Mouse (Mus musculus): ENCODE results near the gene Wasf2.

Gene Wasf2

GRCm38 (mm10) chr4:133155006-133155405, 24.7 kb downstream of the Wasf2 start:
- Histone ChIP-seq H3K4me1 (replicated peaks; ENCODE audit: low read depth, low read length) (peaks cover 48% of the 10 kb centered on the region), H3K36me3 (ENCODE audit: insufficient read depth, low read length) (peaks cover 33% of the 10 kb centered on the region), H3K9me3 (ENCODE audit: low read length) (no peaks in the 10 kb centered on the region), H3K4me3 (replicated peaks; ENCODE audit: low read length) (no peak overlapping the region), H3K27me3 (ENCODE audit: insufficient read depth, low read length) (no peaks in the 10 kb centered on the region)
- TF ChIP-seq POU5F1 (IDR thresholded peaks at IDR 0.05; ENCODE audit: borderline replicate concordance, low read length) (no peak), NANOG (IDR thresholded peaks at IDR 0.05; ENCODE audit: borderline replicate concordance, low read length) (no peak), CTCF (conservative IDR thresholded peaks at IDR 0.05; ENCODE audit: low read length) (no peak)

DNA sequence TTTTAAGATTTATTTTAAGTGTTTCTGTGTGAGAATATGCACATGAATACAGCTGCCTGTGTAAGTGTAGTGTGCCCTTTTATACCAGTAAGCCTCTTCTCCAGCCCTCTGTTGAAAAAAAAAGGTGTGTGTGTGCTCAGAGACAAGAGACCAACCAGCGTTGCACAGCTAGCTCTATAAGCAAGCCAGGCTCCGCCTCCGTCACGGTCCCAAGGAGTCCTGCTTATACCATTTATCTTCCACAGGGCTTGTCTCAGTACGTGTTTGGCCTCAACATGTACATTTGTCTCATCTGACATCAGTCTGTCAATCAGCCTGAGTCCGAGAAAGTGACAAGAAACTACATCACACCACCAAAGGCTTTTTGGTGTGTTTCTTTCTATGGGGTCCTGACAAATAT, 25.4 kb downstream of the Wasf2 start:
- Histone ChIP-seq H3K9me3 (ENCODE audit: low read length) (no peaks in the 10 kb centered on the region), H3K36me3 (ENCODE audit: insufficient read depth, low read length) (peaks cover 40% of the 10 kb centered on the region), H3K4me3 (replicated peaks; ENCODE audit: low read length) (no peak overlapping the region), H3K27me3 (ENCODE audit: insufficient read depth, low read length) (no peaks in the 10 kb centered on the region), H3K4me1 (replicated peaks; ENCODE audit: low read depth, low read length) (peaks cover 54% of the 10 kb centered on the region)
- no peak for TF ChIP-seq NANOG (IDR thresholded peaks at IDR 0.05; ENCODE audit: borderline replicate concordance, low read length)
- no peak for TF ChIP-seq POU5F1 (IDR thresholded peaks at IDR 0.05; ENCODE audit: borderline replicate concordance, low read length)
- TF ChIP-seq CTCF (conservative IDR thresholded peaks at IDR 0.05; ENCODE audit: low read length), result no peak

- Histone ChIP-seq H3K4me3 (replicated peaks; ENCODE audit: low read length) (no peak overlapping the region), H3K27me3 (ENCODE audit: insufficient read depth, low read length) (no peaks in the 10 kb centered on the region), H3K36me3 (ENCODE audit: insufficient read depth, low read length) (peaks cover 46% of the 10 kb centered on the region), H3K4me1 (replicated peaks; ENCODE audit: low read depth, low read length) (peaks cover 59% of the 10 kb centered on the region), H3K9me3 (ENCODE audit: low read length) (no peaks in the 10 kb centered on the region)
- TF ChIP-seq NANOG (IDR thresholded peaks at IDR 0.05; ENCODE audit: borderline replicate concordance, low read length) (no peak), POU5F1 (IDR thresholded peaks at IDR 0.05; ENCODE audit: borderline replicate concordance, low read length) (no peak), CTCF (conservative IDR thresholded peaks at IDR 0.05; ENCODE audit: low read length) (no peak)
Observed at GRCm38 (mm10) chr4:133156422-133156821, 26.1 kb downstream of the Wasf2 start.

GRCm38 (mm10) chr4:133156831-133157230, 26.5 kb downstream of the Wasf2 start:
- Histone ChIP-seq H3K9me3 (ENCODE audit: low read length) (no peaks in the 10 kb centered on the region), H3K27me3 (ENCODE audit: insufficient read depth, low read length) (no peaks in the 10 kb centered on the region), H3K4me3 (replicated peaks; ENCODE audit: low read length) (no peak overlapping the region), H3K36me3 (ENCODE audit: insufficient read depth, low read length) (peaks cover 46% of the 10 kb centered on the region), H3K4me1 (replicated peaks; ENCODE audit: low read depth, low read length) (peaks cover 59% of the 10 kb centered on the region)
- no peak for TF ChIP-seq NANOG (IDR thresholded peaks at IDR 0.05; ENCODE audit: borderline replicate concordance, low read length)
- no peak for TF ChIP-seq POU5F1 (IDR thresholded peaks at IDR 0.05; ENCODE audit: borderline replicate concordance, low read length)
- TF ChIP-seq CTCF (conservative IDR thresholded peaks at IDR 0.05; ENCODE audit: low read length), result no peak

DNA sequence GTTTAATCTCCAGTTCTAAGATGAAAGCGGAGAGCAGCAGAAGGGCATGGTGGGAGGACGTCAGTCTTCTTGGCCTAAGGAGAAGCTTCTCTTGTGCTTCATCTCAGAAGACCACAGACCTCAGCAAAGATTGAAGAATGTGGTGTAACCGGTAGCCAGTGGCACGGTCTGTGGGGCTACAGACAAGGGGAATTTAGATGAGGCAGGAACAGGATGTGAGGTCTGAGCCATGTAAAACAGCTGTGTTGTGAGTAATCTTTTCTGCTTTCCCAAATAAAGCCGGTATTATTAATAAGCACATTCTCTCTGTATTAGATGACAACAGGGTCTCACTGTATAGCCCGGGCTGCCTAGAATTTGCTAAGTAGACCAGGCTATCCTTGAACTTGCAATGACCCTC, 28.8 kb downstream of the Wasf2 start:
- TF ChIP-seq NANOG (IDR thresholded peaks at IDR 0.05; ENCODE audit: borderline replicate concordance, low read length) (no peak), POU5F1 (IDR thresholded peaks at IDR 0.05; ENCODE audit: borderline replicate concordance, low read length) (no peak), CTCF (conservative IDR thresholded peaks at IDR 0.05; ENCODE audit: low read length) (no peak)
- no peak overlapping the region for H3K4me3 ChIP-seq (replicated peaks; ENCODE audit: low read length)
- no peaks in the 10 kb centered on the region for H3K9me3 ChIP-seq (ENCODE audit: low read length)
- no peaks in the 10 kb centered on the region for H3K27me3 ChIP-seq (ENCODE audit: insufficient read depth, low read length)
- H3K36me3 ChIP-seq (ENCODE audit: insufficient read depth, low read length), result peaks cover 56% of the 10 kb centered on the region
- peaks cover 52% of the 10 kb centered on the region for H3K4me1 ChIP-seq (replicated peaks; ENCODE audit: low read depth, low read length)

DNA sequence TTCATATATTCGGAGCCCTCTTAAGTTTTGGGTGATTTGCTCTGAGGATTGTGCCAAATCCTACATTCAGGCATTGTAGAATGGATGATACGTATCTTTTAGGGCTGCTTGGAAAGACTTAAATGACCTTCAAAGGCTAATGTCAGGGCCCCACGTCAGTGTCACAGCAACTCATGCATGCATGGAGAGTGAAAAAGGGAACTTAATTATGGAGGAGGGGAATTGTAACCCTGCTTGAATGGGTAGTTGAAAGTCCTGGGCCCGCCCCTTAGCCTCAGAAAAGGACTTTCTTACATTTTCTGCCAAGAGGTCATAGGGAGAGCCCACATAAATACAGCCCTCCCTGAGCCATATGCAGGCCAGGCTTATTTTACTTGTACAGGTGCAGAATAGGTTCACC, 29.3 kb downstream of the Wasf2 start:
- H3K4me3 ChIP-seq (replicated peaks; ENCODE audit: low read length), result no peak overlapping the region
- no peaks in the 10 kb centered on the region for H3K9me3 ChIP-seq (ENCODE audit: low read length)
- TF ChIP-seq POU5F1 (IDR thresholded peaks at IDR 0.05; ENCODE audit: borderline replicate concordance, low read length), result no peak
- TF ChIP-seq NANOG (IDR thresholded peaks at IDR 0.05; ENCODE audit: borderline replicate concordance, low read length), result no peak
- TF ChIP-seq CTCF (conservative IDR thresholded peaks at IDR 0.05; ENCODE audit: low read length), result no peak
- H3K4me1 ChIP-seq (replicated peaks; ENCODE audit: low read depth, low read length), result peaks cover 56% of the 10 kb centered on the region
- no peaks in the 10 kb centered on the region for H3K27me3 ChIP-seq (ENCODE audit: insufficient read depth, low read length)
- H3K36me3 ChIP-seq (ENCODE audit: insufficient read depth, low read length), result peaks cover 60% of the 10 kb centered on the region

GRCm38 (mm10) chr4:133160211-133160610, 29.9 kb downstream of the Wasf2 start:
- peaks cover 61% of the 10 kb centered on the region for H3K4me1 ChIP-seq (replicated peaks; ENCODE audit: low read depth, low read length)
- H3K36me3 ChIP-seq (ENCODE audit: insufficient read depth, low read length), result peaks cover 66% of the 10 kb centered on the region
- H3K27me3 ChIP-seq (ENCODE audit: insufficient read depth, low read length), result no peaks in the 10 kb centered on the region
- no peak overlapping the region for H3K4me3 ChIP-seq (replicated peaks; ENCODE audit: low read length)
- H3K9me3 ChIP-seq (ENCODE audit: low read length), result no peaks in the 10 kb centered on the region
- no peak for TF ChIP-seq POU5F1 (IDR thresholded peaks at IDR 0.05; ENCODE audit: borderline replicate concordance, low read length)
- TF ChIP-seq CTCF (conservative IDR thresholded peaks at IDR 0.05; ENCODE audit: low read length), result no peak
- TF ChIP-seq NANOG (IDR thresholded peaks at IDR 0.05; ENCODE audit: borderline replicate concordance, low read length), result no peak

- no peaks in the 10 kb centered on the region for H3K27me3 ChIP-seq (ENCODE audit: insufficient read depth, low read length)
- peaks cover 65% of the 10 kb centered on the region for H3K36me3 ChIP-seq (ENCODE audit: insufficient read depth, low read length)
- no peak overlapping the region for H3K4me3 ChIP-seq (replicated peaks; ENCODE audit: low read length)
- no peaks in the 10 kb centered on the region for H3K9me3 ChIP-seq (ENCODE audit: low read length)
- TF ChIP-seq POU5F1 (IDR thresholded peaks at IDR 0.05; ENCODE audit: borderline replicate concordance, low read length) (no peak), NANOG (IDR thresholded peaks at IDR 0.05; ENCODE audit: borderline replicate concordance, low read length) (no peak), CTCF (conservative IDR thresholded peaks at IDR 0.05; ENCODE audit: low read length) (no peak)
- peaks cover 63% of the 10 kb centered on the region for H3K4me1 ChIP-seq (replicated peaks; ENCODE audit: low read depth, low read length)
Observed at GRCm38 (mm10) chr4:133160821-133161220, 30.5 kb downstream of the Wasf2 start.

GRCm38 (mm10) chr4:133162196-133162595, 31.9 kb downstream of the Wasf2 start:
- Histone ChIP-seq H3K27me3 (ENCODE audit: insufficient read depth, low read length) (no peaks in the 10 kb centered on the region), H3K4me3 (replicated peaks; ENCODE audit: low read length) (no peak overlapping the region), H3K36me3 (ENCODE audit: insufficient read depth, low read length) (peaks cover 66% of the 10 kb centered on the region), H3K4me1 (replicated peaks; ENCODE audit: low read depth, low read length) (peaks cover 65% of the 10 kb centered on the region), H3K9me3 (ENCODE audit: low read length) (no peaks in the 10 kb centered on the region)
- no peak for TF ChIP-seq NANOG (IDR thresholded peaks at IDR 0.05; ENCODE audit: borderline replicate concordance, low read length)
- no peak for TF ChIP-seq CTCF (conservative IDR thresholded peaks at IDR 0.05; ENCODE audit: low read length)
- no peak for TF ChIP-seq POU5F1 (IDR thresholded peaks at IDR 0.05; ENCODE audit: borderline replicate concordance, low read length)

Data from E14TG2a.4 (cell line).